Mouse (Mus musculus) kidney, embryonic 16.5 days (tissue): ENCODE measurements around the gene Nfyb. TPM values are rescaled to one million over a fixed set of nuclear protein-coding genes. Genes with fewer than 3 reads are reported as not detected.

ENCODE experiments used
- ATAC-seq: fragments of 200-750 bp; cut with Nextera tagmentation; 2 replicates; pipeline ENCODE4 v1.8.0; 2017; ENCODE audit warnings: moderate TSS enrichment; ENCODE audit not compliant: low FRiP score, low TSS enrichment
- H3K27ac ChIP-seq: fragments of 300-500 bp; sonication (generic); 2 replicates; pipeline ENCODE4 v1.5.1; 2014; ENCODE audit warnings: low read length
- H3K27me3 ChIP-seq: fragments of 300-500 bp; sonication (generic); 2 replicates; pipeline ENCODE4 v1.6.1; 2014; ENCODE audit warnings: low read length, control low read depth, mixed read lengths; ENCODE audit not compliant: insufficient read depth
- H3K36me3 ChIP-seq: fragments of 300-500 bp; sonication (generic); 2 replicates; pipeline ENCODE4 v1.6.1; 2014; ENCODE audit warnings: low read length, control low read depth, mixed read lengths; ENCODE audit not compliant: insufficient read depth
- H3K4me1 ChIP-seq: fragments of 300-500 bp; sonication (generic); 2 replicates; pipeline ENCODE4 v1.6.1; 2014; ENCODE audit warnings: low read length, control low read depth, mixed read lengths; ENCODE audit not compliant: insufficient read depth
- H3K4me2 ChIP-seq: fragments of 300-500 bp; sonication (generic); replicated peaks from 2 replicates; pipeline ENCODE4 v1.6.1; 2014; ENCODE audit warnings: low read depth, low read length
- H3K4me3 ChIP-seq: fragments of 300-500 bp; sonication (generic); 2 replicates; pipeline ENCODE4 v1.5.1; 2014; ENCODE audit warnings: mild to moderate bottlenecking, low read length
- H3K9ac ChIP-seq: fragments of 300-500 bp; sonication (generic); replicated peaks from 2 replicates; pipeline ENCODE4 v1.6.1; 2014; ENCODE audit warnings: low read length
- H3K9me3 ChIP-seq: fragments of 300-500 bp; sonication (generic); 2 replicates; pipeline ENCODE4 v1.6.1; 2016; ENCODE audit warnings: low read length, control low read depth
- WGBS: fragments of 180-500 bp; shearing (Covaris S2); extraction: QIAGEN DNeasy Blood & Tissue Kit; methylation state at CpG from one replicate; pipeline ENCODE4 v1.1.7; 2014; 5-methylcytosine and 5-hydroxymethylcytosine counted together
- polyA plus RNA-seq: library from polyadenylated mRNA; unstranded; fragments of >200 nt; fragmentation: Nextera tagmentation; extraction: Ambion mirVana; gene quantifications from 2 replicates; pipeline ENCODE4 v1.2.1, GENCODE M21; 2015

Gene Nfyb
- 47.1 and 48.3 TPM in 2 replicates for polyA plus RNA-seq

- peak within 1 kb of the TSS; percentile 100 for H3K27ac ChIP-seq
- peak within 1 kb of the TSS; percentile 89 for H3K4me3 ChIP-seq
- peak within 1 kb of the TSS; percentile 83 for H3K4me2 ChIP-seq
- peak; percentile 97 for ATAC-seq
- H3K4me1 ChIP-seq: peaks cover 30% of the 10 kb centered on the region
- WGBS: under 1% methylated on average over 65 of the region's 68 CpGs
- no peaks in the 10 kb centered on the region for H3K27me3 ChIP-seq
- H3K9me3 ChIP-seq: no peaks in the 10 kb centered on the region
- peaks cover 23% of the 10 kb centered on the region for H3K36me3 ChIP-seq
- peak within 1 kb of the TSS; percentile 99 for H3K9ac ChIP-seq
Observed at GRCm38 (mm10) chr10:82763840-82764631, at the start of gene Nfyb. Gene Nfyb, minus strand, starts transcription at chr10:82764144.

- peak overlapping the region; percentile 57 for H3K4me3 ChIP-seq
- peaks cover 28% of the 10 kb centered on the region for H3K4me1 ChIP-seq
- 6% methylated on average over 34 of the region's 52 CpGs for WGBS
- peak overlapping the region; percentile 74 for H3K4me2 ChIP-seq
- peak overlapping the region; percentile 76 for H3K9ac ChIP-seq
- no peaks in the 10 kb centered on the region for H3K9me3 ChIP-seq
- H3K27ac ChIP-seq: no peak overlapping the region
- H3K36me3 ChIP-seq: no peaks in the 10 kb centered on the region
- peak; percentile 71 for ATAC-seq
- no peaks in the 10 kb centered on the region for H3K27me3 ChIP-seq
Observed at GRCm38 (mm10) chr10:82811855-82812431, 48.0 kb upstream of the Nfyb start.

DNA sequence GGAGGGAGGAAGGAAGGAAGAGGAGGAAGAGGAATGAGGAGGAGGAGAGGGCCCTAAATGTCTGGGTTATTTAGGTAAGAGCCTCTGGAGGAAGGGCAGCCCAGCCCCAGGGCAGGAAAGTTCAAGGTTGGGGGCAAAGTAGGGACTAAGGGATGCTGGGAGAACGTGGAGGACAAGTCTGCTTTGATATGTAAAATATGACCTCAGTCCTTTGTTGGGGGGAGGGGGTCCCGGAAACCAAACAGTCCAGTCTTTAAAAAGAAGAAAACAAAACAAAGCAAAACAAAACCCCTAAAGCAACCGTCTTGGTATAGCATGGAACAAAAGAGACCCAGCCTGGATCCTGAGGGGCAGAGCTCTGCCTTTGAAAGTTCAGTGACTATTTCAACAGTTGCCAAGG, 45.4 kb upstream of the Nfyb start:
- Histone ChIP-seq H3K27ac (no peak overlapping the region), H3K9ac (no peak overlapping the region), H3K9me3 (no peaks in the 10 kb centered on the region), H3K4me2 (no peak overlapping the region), H3K4me1 (peaks cover 29% of the 10 kb centered on the region), H3K27me3 (no peaks in the 10 kb centered on the region), H3K4me3 (no peak overlapping the region), H3K36me3 (no peaks in the 10 kb centered on the region)
- WGBS: 18% methylated on average over 3 of the region's 3 CpGs
- ATAC-seq: no peak

DNA sequence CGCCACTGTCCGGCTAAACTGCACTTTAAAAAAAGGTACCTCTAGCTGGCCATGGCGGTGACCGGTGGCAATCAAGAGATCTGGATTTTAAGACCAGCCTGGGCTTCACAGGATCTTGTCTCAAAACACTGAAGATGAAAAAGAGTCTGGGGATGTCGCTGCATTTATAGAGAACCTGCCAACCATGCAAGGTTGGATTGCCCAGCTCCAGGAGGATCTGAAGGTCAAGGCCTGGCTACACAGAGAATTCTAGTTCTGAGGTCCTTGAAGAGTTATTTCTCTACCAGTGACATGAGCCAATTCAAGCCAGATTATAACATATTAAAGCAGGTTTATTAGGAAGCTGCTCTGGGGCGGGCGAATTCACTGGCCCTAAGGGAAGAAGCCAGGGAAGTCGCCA, 44.9 kb upstream of the Nfyb start:
- no peaks in the 10 kb centered on the region for H3K36me3 ChIP-seq
- H3K4me2 ChIP-seq: no peak overlapping the region
- no peak overlapping the region for H3K9ac ChIP-seq
- H3K27me3 ChIP-seq: no peaks in the 10 kb centered on the region
- no peaks in the 10 kb centered on the region for H3K9me3 ChIP-seq
- H3K27ac ChIP-seq: no peak overlapping the region
- H3K4me3 ChIP-seq: no peak overlapping the region
- ATAC-seq: no peak
- WGBS: 78% methylated on average over 8 of the region's 8 CpGs
- H3K4me1 ChIP-seq: peaks cover 25% of the 10 kb centered on the region

- WGBS: 45% methylated on average over 6 of the region's 6 CpGs
- no peaks in the 10 kb centered on the region for H3K27me3 ChIP-seq
- no peaks in the 10 kb centered on the region for H3K9me3 ChIP-seq
- peaks cover 19% of the 10 kb centered on the region for H3K4me1 ChIP-seq
- no peak overlapping the region for H3K27ac ChIP-seq
- no peaks in the 10 kb centered on the region for H3K36me3 ChIP-seq
- ATAC-seq: no peak
- no peak overlapping the region for H3K9ac ChIP-seq
- no peak overlapping the region for H3K4me3 ChIP-seq
- no peak overlapping the region for H3K4me2 ChIP-seq
Observed at GRCm38 (mm10) chr10:82808155-82808554, 44.2 kb upstream of the Nfyb start.

DNA sequence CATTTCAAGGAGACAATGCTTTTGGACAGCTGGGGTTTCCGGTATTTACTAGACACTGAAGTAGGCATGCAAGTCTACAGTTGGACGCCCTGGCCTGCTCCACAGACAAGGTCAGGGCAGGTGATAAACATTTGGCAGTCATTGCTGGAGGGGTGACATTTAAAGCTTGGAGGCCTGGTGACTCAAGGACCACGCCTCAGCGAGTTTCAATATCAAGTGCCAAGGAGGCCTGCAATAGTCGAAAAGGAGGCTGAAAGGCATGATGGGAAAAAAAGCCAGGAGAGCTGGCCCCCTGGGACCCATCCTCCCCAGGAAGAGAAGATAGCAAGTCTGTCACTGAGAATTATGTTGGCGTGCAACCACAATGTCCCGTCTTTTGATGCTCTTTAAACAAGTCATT, 43.3 kb upstream of the Nfyb start:
- H3K9me3 ChIP-seq: no peaks in the 10 kb centered on the region
- H3K4me3 ChIP-seq: no peak overlapping the region
- ATAC-seq: no peak
- no peaks in the 10 kb centered on the region for H3K36me3 ChIP-seq
- no peak overlapping the region for H3K27ac ChIP-seq
- H3K27me3 ChIP-seq: no peaks in the 10 kb centered on the region
- H3K4me2 ChIP-seq: no peak overlapping the region
- WGBS: 44% methylated on average over 7 of the region's 7 CpGs
- peaks cover 19% of the 10 kb centered on the region for H3K4me1 ChIP-seq
- no peak overlapping the region for H3K9ac ChIP-seq

GRCm38 (mm10) chr10:82806414-82806813, 42.5 kb upstream of the Nfyb start:
- WGBS: 61% methylated on average over 8 of the region's 8 CpGs
- no peak for ATAC-seq

DNA sequence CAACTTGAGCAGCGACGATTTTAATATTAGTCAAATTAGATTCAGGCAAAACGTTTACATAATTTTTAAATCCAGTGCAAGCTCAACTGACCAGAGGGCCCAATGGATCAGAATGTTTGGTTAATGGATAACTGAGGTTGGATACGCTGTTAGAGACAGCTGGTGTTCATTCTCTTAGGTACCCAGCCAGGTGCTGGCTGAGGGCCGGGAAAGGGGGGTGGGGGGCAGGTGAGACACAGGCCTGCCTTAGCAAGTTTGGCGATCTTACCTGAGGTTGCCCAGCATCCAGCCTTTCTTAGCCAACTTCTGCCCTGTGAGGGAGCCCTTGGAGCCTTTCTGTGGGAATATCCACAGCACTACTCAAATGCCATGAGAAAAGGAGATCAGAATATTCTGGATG, 41.2 kb upstream of the Nfyb start:
- peak overlapping the region; percentile 62 for H3K27ac ChIP-seq

More at GRCm38 (mm10) chr10:82806414-82806813, 42.5 kb upstream of the Nfyb start:
- H3K4me2 ChIP-seq: no peak overlapping the region
- H3K27me3 ChIP-seq: no peaks in the 10 kb centered on the region
- no peak overlapping the region for H3K27ac ChIP-seq
- no peak overlapping the region for H3K4me3 ChIP-seq
- H3K9me3 ChIP-seq: no peaks in the 10 kb centered on the region
- H3K4me1 ChIP-seq: peaks cover 16% of the 10 kb centered on the region
- no peaks in the 10 kb centered on the region for H3K36me3 ChIP-seq
- no peak overlapping the region for H3K9ac ChIP-seq

GRCm38 (mm10) chr10:82804396-82804795, 40.5 kb upstream of the Nfyb start:
- H3K4me3 ChIP-seq: no peak overlapping the region
- H3K4me2 ChIP-seq: no peak overlapping the region
- no peak overlapping the region for H3K27ac ChIP-seq
- no peak for ATAC-seq
- no peaks in the 10 kb centered on the region for H3K27me3 ChIP-seq
- WGBS: 75% methylated on average over 3 of the region's 3 CpGs
- no peak overlapping the region for H3K9ac ChIP-seq
- H3K36me3 ChIP-seq: no peaks in the 10 kb centered on the region
- H3K9me3 ChIP-seq: no peaks in the 10 kb centered on the region
- peaks cover 16% of the 10 kb centered on the region for H3K4me1 ChIP-seq

More for the DNA sequence above, 41.2 kb upstream of the Nfyb start:
- 75% methylated on average over 6 of the region's 6 CpGs for WGBS
- no peaks in the 10 kb centered on the region for H3K36me3 ChIP-seq
- no peak overlapping the region for H3K4me3 ChIP-seq
- H3K4me2 ChIP-seq: no peak overlapping the region
- no peak overlapping the region for H3K9ac ChIP-seq
- peaks cover 16% of the 10 kb centered on the region for H3K4me1 ChIP-seq
- peak; percentile 78 for ATAC-seq
- H3K9me3 ChIP-seq: no peaks in the 10 kb centered on the region
- no peaks in the 10 kb centered on the region for H3K27me3 ChIP-seq

DNA sequence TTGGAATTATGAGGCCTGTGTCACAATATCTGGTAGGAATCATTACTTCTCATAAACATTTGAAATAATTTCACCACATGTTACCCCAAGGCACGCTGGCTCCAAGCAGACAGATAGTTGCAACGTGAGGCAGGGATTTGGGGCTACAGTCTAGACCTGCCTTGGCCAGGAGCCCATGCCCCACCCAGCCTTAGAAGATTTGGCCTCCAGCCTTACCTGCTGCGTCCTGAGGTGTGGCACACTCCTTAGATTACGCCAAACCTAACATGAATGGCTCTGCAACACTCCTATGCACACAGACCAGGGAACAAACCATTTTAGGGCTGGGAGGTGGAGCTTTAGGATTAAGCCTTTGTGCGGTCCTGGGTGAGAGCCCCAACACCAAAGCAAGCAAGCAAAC, 36.1 kb upstream of the Nfyb start:
- Histone ChIP-seq H3K4me3 (no peak overlapping the region), H3K36me3 (no peaks in the 10 kb centered on the region), H3K9ac (no peak overlapping the region), H3K27ac (no peak overlapping the region), H3K4me2 (no peak overlapping the region), H3K27me3 (no peaks in the 10 kb centered on the region), H3K9me3 (no peaks in the 10 kb centered on the region), H3K4me1 (peaks cover 21% of the 10 kb centered on the region)
- 72% methylated on average over 5 of the region's 5 CpGs for WGBS
- no peak for ATAC-seq
